Mouse (Mus musculus) liver, postnatal 0 days (tissue): ENCODE results near the gene Sult4a1.

ENCODE experiments used
- CTCF ChIP-seq: sonication (generic); IDR thresholded peaks from 2 replicates; pipeline ENCODE4 v1.5.1; 2016; ENCODE audit warnings: antibody characterized with exemption, low read depth
- EP300 ChIP-seq: IDR thresholded peaks from 2 replicates; pipeline ENCODE4 v1.6.1; 2016; ENCODE audit warnings: antibody characterized with exemption, low read depth, mild to moderate bottlenecking

DNA sequence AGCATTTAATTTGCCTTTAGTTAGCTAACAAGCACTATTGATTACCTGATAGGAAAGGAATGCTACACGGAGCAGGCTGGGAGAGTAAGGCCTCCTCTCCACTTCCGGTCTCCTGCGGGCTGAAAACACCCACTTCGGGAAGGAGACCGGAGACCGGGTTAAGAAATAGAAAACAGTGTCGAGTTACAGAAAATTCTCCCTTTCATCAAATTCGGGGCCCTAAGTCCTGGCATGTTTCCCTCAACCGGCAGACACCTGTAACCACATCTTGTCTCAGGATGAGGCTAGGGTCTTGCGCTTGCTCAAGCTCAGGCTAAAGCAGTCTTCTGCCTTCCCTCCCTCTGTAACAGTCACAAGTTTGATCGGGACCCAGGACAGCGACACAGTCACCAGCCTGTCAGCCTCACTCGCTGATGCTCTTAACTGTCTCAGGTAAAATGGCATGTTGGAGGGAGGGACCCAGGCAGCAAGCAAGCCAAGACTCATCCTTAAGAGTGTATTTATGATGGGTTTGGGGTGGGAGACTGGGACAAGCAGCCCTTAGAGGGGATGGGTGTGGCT is 35.4 kb downstream of the Sult4a1 start:
- TF ChIP-seq CTCF: no peak
- no peak for TF ChIP-seq EP300
